Mouse (Mus musculus) adrenal gland, postnatal 25 days (tissue): ENCODE data around the gene Tmem200b. TPM values are rescaled to one million over a fixed set of nuclear protein-coding genes. Genes with fewer than 3 reads are reported as not detected.

Experiments used
- DNase-seq: peaks from one replicate; pipeline ENCODE4 v3.0.0; 2021; ENCODE audit warnings: mixed read lengths
- long read RNA-seq: library from polyadenylated mRNA; stranded (forward); transcript quantifications from one replicate; pipeline ENCODE4 v2.0.0, GENCODE M21; 2021
- total RNA-seq: library from RNA; stranded (reverse); gene quantifications from 2 replicates; pipeline ENCODE4 v1.2.3, GENCODE M21; 2021

The Tmem200b gene
- total RNA-seq: 4.3 and 7.2 TPM in 2 replicates
- long read RNA-seq, partial matches to known transcripts: 0 of 20 reads
- long read RNA-seq, other reads (novel, unspliced or antisense): 16 of 20 reads

GRCm38 (mm10) chr4:131921461-131922346 is at the start of gene Tmem200b:
Tmem200b (plus strand) TSS chr4:131921771.
- DNase-seq: peak; percentile 38

- DNase-seq: no peak
Measured at GRCm38 (mm10) chr4:131872672-131873292, 48.8 kb upstream of the Tmem200b start.

- peak; percentile 95 for DNase-seq
Measured at GRCm38 (mm10) chr4:131873293-131874168, 48.0 kb upstream of the Tmem200b start, which contains the start of gene Srsf4. Srsf4 (plus strand) TSS chr4:131873617.

- no peak for DNase-seq
Measured at GRCm38 (mm10) chr4:131874169-131874536, 47.4 kb upstream of the Tmem200b start.

GRCm38 (mm10) chr4:131874567-131874966 is 47.0 kb upstream of the Tmem200b start:
- DNase-seq: no peak

- no peak for DNase-seq
Measured at GRCm38 (mm10) chr4:131875242-131875641, 46.3 kb upstream of the Tmem200b start.

GRCm38 (mm10) chr4:131876836-131877235 is 44.7 kb upstream of the Tmem200b start:
- DNase-seq: no peak

GRCm38 (mm10) chr4:131879692-131880091 is 41.9 kb upstream of the Tmem200b start:
- DNase-seq: no peak

GRCm38 (mm10) chr4:131881306-131881705 is 40.3 kb upstream of the Tmem200b start:
- DNase-seq: no peak

- no peak for DNase-seq
Measured at GRCm38 (mm10) chr4:131883571-131883970, 38.0 kb upstream of the Tmem200b start.

GRCm38 (mm10) chr4:131885376-131885775 is 36.2 kb upstream of the Tmem200b start:
- DNase-seq: no peak

GRCm38 (mm10) chr4:131888564-131888963 is 33.0 kb upstream of the Tmem200b start:
- no peak for DNase-seq

- no peak for DNase-seq
Measured at GRCm38 (mm10) chr4:131890692-131891091, 30.9 kb upstream of the Tmem200b start.

GRCm38 (mm10) chr4:131897109-131897508 is 24.5 kb upstream of the Tmem200b start:
- DNase-seq: no peak

- DNase-seq: no peak
Measured at GRCm38 (mm10) chr4:131897787-131898186, 23.8 kb upstream of the Tmem200b start.

- no peak for DNase-seq
Measured at GRCm38 (mm10) chr4:131898503-131899179, 22.9 kb upstream of the Tmem200b start.

GRCm38 (mm10) chr4:131899180-131899554 is 22.4 kb upstream of the Tmem200b start:
- DNase-seq: no peak

- DNase-seq: no peak
Measured at GRCm38 (mm10) chr4:131901090-131901489, 20.5 kb upstream of the Tmem200b start.

GRCm38 (mm10) chr4:131904478-131904877 is 17.1 kb upstream of the Tmem200b start:
- DNase-seq: peak; percentile 49

- no peak for DNase-seq
Measured at GRCm38 (mm10) chr4:131906423-131906822, 15.1 kb upstream of the Tmem200b start.

GRCm38 (mm10) chr4:131907912-131908311 is 13.7 kb upstream of the Tmem200b start:
- no peak for DNase-seq
